Mouse (Mus musculus): ENCODE results near the gene Gm20605.

The Gm20605 gene

GRCm38 (mm10) chr5:137690531-137690930 is 61.6 kb downstream of the Gm20605 start:
- no peak for DNase-seq (ENCODE audit: low spot score)

- no peak for DNase-seq (ENCODE audit: low spot score)
Measured at GRCm38 (mm10) chr5:137691881-137692280, 62.9 kb downstream of the Gm20605 start.
